Mouse (Mus musculus): ENCODE data around the gene Dnaaf1. TPM values are rescaled to one million over a fixed set of nuclear protein-coding genes. Genes with fewer than 3 reads are reported as not detected.

Gene Dnaaf1
- polyA plus RNA-seq, 1 experiment from 2014 or later, result 6.8 TPM

GRCm38 (mm10) chr8:119572411-119572810, 2.6 kb upstream of the Dnaaf1 start:
- Histone ChIP-seq H3K4me3 (replicated peaks) (no peak overlapping the region), H3K27me3 (peaks cover 13% of the 10 kb centered on the region), H3K9ac (no peak overlapping the region), H3K4me2 (replicated peaks) (no peak overlapping the region), H3K27ac (replicated peaks) (no peak overlapping the region), H3K36me3 (no peaks in the 10 kb centered on the region), H3K4me1 (peaks cover 17% of the 10 kb centered on the region), H3K9me3 (replicated peaks) (no peaks in the 10 kb centered on the region)
- 82% methylated on average over 4 of the region's 4 CpGs for WGBS
- ATAC-seq (ENCODE audit: insufficient number of reproducible peaks, low FRiP score, low TSS enrichment, low read depth), result no peak

GRCm38 (mm10) chr8:119575366-119575726, 311 bp downstream of the Dnaaf1 start:
- peak overlapping the region; percentile 29; the same call in 1 of the 2 replicates for H3K9ac ChIP-seq
- H3K4me2 ChIP-seq (replicated peaks), result peak overlapping the region; percentile 91
- H3K36me3 ChIP-seq, result no peaks in the 10 kb centered on the region
- H3K27me3 ChIP-seq, result peaks cover 24% of the 10 kb centered on the region
- H3K27ac ChIP-seq (replicated peaks), result no peak overlapping the region
- no peak for ATAC-seq (ENCODE audit: insufficient number of reproducible peaks, low FRiP score, low TSS enrichment, low read depth)
- peak overlapping the region; percentile 69 for H3K4me3 ChIP-seq (replicated peaks)
- no peaks in the 10 kb centered on the region for H3K9me3 ChIP-seq (replicated peaks)
- H3K4me1 ChIP-seq, result peaks cover 17% of the 10 kb centered on the region
- 2% methylated on average over 16 of the region's 16 CpGs for WGBS

GRCm38 (mm10) chr8:119579096-119579495, 4.1 kb downstream of the Dnaaf1 start:
- H3K27me3 ChIP-seq, result peaks cover 24% of the 10 kb centered on the region
- H3K4me2 ChIP-seq (replicated peaks), result no peak overlapping the region
- no peak overlapping the region for H3K4me3 ChIP-seq (replicated peaks)
- no peaks in the 10 kb centered on the region for H3K36me3 ChIP-seq
- no peak overlapping the region for H3K9ac ChIP-seq
- no peaks in the 10 kb centered on the region for H3K9me3 ChIP-seq (replicated peaks)
- H3K27ac ChIP-seq (replicated peaks), result no peak overlapping the region
- WGBS, result 41% methylated on average over 13 of the region's 13 CpGs
- peaks cover 4% of the 10 kb centered on the region for H3K4me1 ChIP-seq
- ATAC-seq (ENCODE audit: insufficient number of reproducible peaks, low FRiP score, low TSS enrichment, low read depth), result no peak

GRCm38 (mm10) chr8:119580441-119581161, 5.6 kb downstream of the Dnaaf1 start:
- H3K27ac ChIP-seq (replicated peaks), result no peak overlapping the region
- ATAC-seq (ENCODE audit: insufficient number of reproducible peaks, low FRiP score, low TSS enrichment, low read depth), result no peak
- no peaks in the 10 kb centered on the region for H3K36me3 ChIP-seq
- peaks cover 24% of the 10 kb centered on the region for H3K27me3 ChIP-seq
- no peak overlapping the region for H3K4me2 ChIP-seq (replicated peaks)
- no peak overlapping the region for H3K9ac ChIP-seq
- WGBS, result 87% methylated on average over 5 of the region's 5 CpGs
- no peaks in the 10 kb centered on the region for H3K9me3 ChIP-seq (replicated peaks)
- no peak overlapping the region for H3K4me3 ChIP-seq (replicated peaks)
- H3K4me1 ChIP-seq, result no peaks in the 10 kb centered on the region

GRCm38 (mm10) chr8:119585901-119586300, 10.9 kb downstream of the Dnaaf1 start:
- Histone ChIP-seq H3K4me1 (peaks cover 5% of the 10 kb centered on the region), H3K9ac (no peak overlapping the region; the same call in 1 of the 2 replicates), H3K36me3 (no peaks in the 10 kb centered on the region), H3K9me3 (replicated peaks) (no peaks in the 10 kb centered on the region), H3K4me3 (replicated peaks) (peak overlapping the region; percentile 37), H3K27ac (replicated peaks) (no peak overlapping the region), H3K27me3 (no peaks in the 10 kb centered on the region), H3K4me2 (replicated peaks) (peak overlapping the region; percentile 61)
- no peak for ATAC-seq (ENCODE audit: insufficient number of reproducible peaks, low FRiP score, low TSS enrichment, low read depth)
- 18% methylated on average over 23 of the region's 24 CpGs for WGBS

- no peak overlapping the region for H3K4me3 ChIP-seq (replicated peaks)
- no peak overlapping the region for H3K27ac ChIP-seq (replicated peaks)
- no peaks in the 10 kb centered on the region for H3K9me3 ChIP-seq (replicated peaks)
- H3K4me1 ChIP-seq, result peaks cover 5% of the 10 kb centered on the region
- H3K27me3 ChIP-seq, result no peaks in the 10 kb centered on the region
- H3K9ac ChIP-seq, result no peak overlapping the region
- no peaks in the 10 kb centered on the region for H3K36me3 ChIP-seq
- H3K4me2 ChIP-seq (replicated peaks), result no peak overlapping the region
- no peak for ATAC-seq (ENCODE audit: insufficient number of reproducible peaks, low FRiP score, low TSS enrichment, low read depth)
- 57% methylated on average over 4 of the region's 4 CpGs for WGBS
Measured at GRCm38 (mm10) chr8:119588321-119588720, 13.3 kb downstream of the Dnaaf1 start.

- Histone ChIP-seq H3K27me3 (no peaks in the 10 kb centered on the region), H3K4me1 (peaks cover 5% of the 10 kb centered on the region), H3K36me3 (no peaks in the 10 kb centered on the region), H3K4me3 (replicated peaks) (no peak overlapping the region), H3K9ac (no peak overlapping the region), H3K27ac (replicated peaks) (no peak overlapping the region), H3K9me3 (replicated peaks) (no peaks in the 10 kb centered on the region), H3K4me2 (replicated peaks) (no peak overlapping the region)
- WGBS, result 19% methylated on average over 10 of the region's 10 CpGs
- ATAC-seq (ENCODE audit: insufficient number of reproducible peaks, low FRiP score, low TSS enrichment, low read depth), result no peak
Measured at GRCm38 (mm10) chr8:119588844-119589243, 13.8 kb downstream of the Dnaaf1 start.

GRCm38 (mm10) chr8:119590348-119590747, 15.3 kb downstream of the Dnaaf1 start:
- Histone ChIP-seq H3K4me1 (peaks cover 5% of the 10 kb centered on the region), H3K27ac (replicated peaks) (no peak overlapping the region), H3K4me2 (replicated peaks) (no peak overlapping the region), H3K4me3 (replicated peaks) (no peak overlapping the region), H3K27me3 (no peaks in the 10 kb centered on the region), H3K9me3 (replicated peaks) (no peaks in the 10 kb centered on the region), H3K9ac (no peak overlapping the region), H3K36me3 (no peaks in the 10 kb centered on the region)
- WGBS, result 80% methylated on average over 14 of the region's 14 CpGs
- no peak for ATAC-seq (ENCODE audit: insufficient number of reproducible peaks, low FRiP score, low TSS enrichment, low read depth)

GRCm38 (mm10) chr8:119591456-119591855, 16.4 kb downstream of the Dnaaf1 start:
- Histone ChIP-seq H3K4me2 (replicated peaks) (no peak overlapping the region), H3K36me3 (peaks cover 1% of the 10 kb centered on the region; the same call in 1 of the 2 replicates), H3K27ac (replicated peaks) (no peak overlapping the region), H3K27me3 (no peaks in the 10 kb centered on the region), H3K9me3 (replicated peaks) (no peaks in the 10 kb centered on the region), H3K9ac (no peak overlapping the region), H3K4me3 (replicated peaks) (no peak overlapping the region), H3K4me1 (no peaks in the 10 kb centered on the region; the same call in 1 of the 2 replicates)
- WGBS, result 86% methylated on average over 7 of the region's 7 CpGs
- ATAC-seq (ENCODE audit: insufficient number of reproducible peaks, low FRiP score, low TSS enrichment, low read depth), result no peak

GRCm38 (mm10) chr8:119603771-119604170, 28.7 kb downstream of the Dnaaf1 start:
- no peak overlapping the region for H3K27ac ChIP-seq (replicated peaks)
- no peak overlapping the region for H3K9ac ChIP-seq
- peak overlapping the region; percentile 78 for H3K4me2 ChIP-seq (replicated peaks)
- no peak for ATAC-seq (ENCODE audit: insufficient number of reproducible peaks, low FRiP score, low TSS enrichment, low read depth)
- peak overlapping the region; percentile 61 for H3K4me3 ChIP-seq (replicated peaks)
- no peaks in the 10 kb centered on the region for H3K27me3 ChIP-seq
- H3K4me1 ChIP-seq, result peaks cover 16% of the 10 kb centered on the region
- H3K36me3 ChIP-seq, result peaks cover 35% of the 10 kb centered on the region
- no peaks in the 10 kb centered on the region for H3K9me3 ChIP-seq (replicated peaks)
- WGBS, result 89% methylated on average over 4 of the region's 4 CpGs

GRCm38 (mm10) chr8:119604398-119604803, 29.4 kb downstream of the Dnaaf1 start:
- WGBS, result 41% methylated on average over 12 of the region's 12 CpGs

GRCm38 (mm10) chr8:119604996-119605395, 30.0 kb downstream of the Dnaaf1 start, which contains the start of gene Taf1c:
Taf1c (minus strand) TSS chr8:119605222.
- peak within 1 kb of the TSS; percentile 59 for H3K9ac ChIP-seq
- peak within 1 kb of the TSS; percentile 61 for H3K4me3 ChIP-seq (replicated peaks)
- WGBS, result 0% methylated on average over 23 of the region's 23 CpGs
- peak within 1 kb of the TSS; percentile 78 for H3K4me2 ChIP-seq (replicated peaks)
- H3K4me1 ChIP-seq, result peaks cover 16% of the 10 kb centered on the region
- H3K27me3 ChIP-seq, result no peaks in the 10 kb centered on the region
- no peaks in the 10 kb centered on the region for H3K9me3 ChIP-seq (replicated peaks)
- peaks cover 23% of the 10 kb centered on the region for H3K36me3 ChIP-seq
- ATAC-seq (ENCODE audit: insufficient number of reproducible peaks, low FRiP score, low TSS enrichment, low read depth), result peak; percentile 68
- 0 out of 2 replicates have a peak within 1 kb of the TSS, but pooled peaks have one; percentile 17 for H3K27ac ChIP-seq (replicated peaks)

More at GRCm38 (mm10) chr8:119604398-119604803, 29.4 kb downstream of the Dnaaf1 start:
- peak overlapping the region; percentile 59 for H3K9ac ChIP-seq
- peak overlapping the region; percentile 78 for H3K4me2 ChIP-seq (replicated peaks)
- no peaks in the 10 kb centered on the region for H3K9me3 ChIP-seq (replicated peaks)
- peaks cover 29% of the 10 kb centered on the region for H3K36me3 ChIP-seq
- H3K4me3 ChIP-seq (replicated peaks), result peak overlapping the region; percentile 61
- ATAC-seq (ENCODE audit: insufficient number of reproducible peaks, low FRiP score, low TSS enrichment, low read depth), result no peak
- peaks cover 16% of the 10 kb centered on the region for H3K4me1 ChIP-seq
- H3K27ac ChIP-seq (replicated peaks), result 0 out of 2 replicates have a peak overlapping the region, but pooled peaks have one; percentile 17
- no peaks in the 10 kb centered on the region for H3K27me3 ChIP-seq
